Mouse (Mus musculus) lung, embryonic 16.5 days (tissue): ENCODE measurements at regions not wholly inside any gene's neighbourhood (a gene's known extent, or its start where the extent isn't known, plus 50 kb on each side); places are given as distances from the start of the nearest gene placed in this dataset.

ENCODE experiments used
- ATAC-seq: fragments of 200-750 bp; cut with Nextera tagmentation; 2 replicates; pipeline ENCODE4 v1.8.0; 2017; ENCODE audit warnings: low read depth, mild to moderate bottlenecking, moderate library complexity
- H3K27ac ChIP-seq: fragments of 300-500 bp; sonication (generic); 2 replicates; pipeline ENCODE4 v1.5.1; 2014; ENCODE audit warnings: mild to moderate bottlenecking, control low read depth, low read length
- H3K27me3 ChIP-seq: fragments of 300-500 bp; sonication (generic); 2 replicates; pipeline ENCODE4 v1.6.1; 2014; ENCODE audit warnings: low read depth, low read length, mixed read lengths; ENCODE audit not compliant: control insufficient read depth, insufficient read depth
- H3K36me3 ChIP-seq: fragments of 300-500 bp; sonication (generic); 2 replicates; pipeline ENCODE4 v1.6.1; 2014; ENCODE audit warnings: low read length; ENCODE audit not compliant: control insufficient read depth, insufficient read depth
- H3K4me1 ChIP-seq: fragments of 300-500 bp; sonication (generic); replicated peaks from 2 replicates; pipeline ENCODE4 v1.6.1; 2014; ENCODE audit warnings: low read length, mixed read lengths; ENCODE audit not compliant: control insufficient read depth, insufficient read depth
- H3K4me2 ChIP-seq: fragments of 300-500 bp; sonication (generic); 2 replicates; pipeline ENCODE4 v1.6.1; 2014; ENCODE audit warnings: low read depth, low read length, control low read depth
- H3K4me3 ChIP-seq: fragments of 300-500 bp; sonication (generic); 2 replicates; pipeline ENCODE4 v1.5.1; 2014; ENCODE audit warnings: mild to moderate bottlenecking, low read length, control low read depth
- H3K9ac ChIP-seq: fragments of 300-500 bp; sonication (generic); 2 replicates; pipeline ENCODE4 v1.6.1; 2014; ENCODE audit warnings: low read length, control low read depth
- H3K9me3 ChIP-seq: fragments of 300-500 bp; sonication (generic); 2 replicates; pipeline ENCODE4 v1.6.1; 2016; ENCODE audit warnings: low read length; ENCODE audit not compliant: control insufficient read depth
- WGBS: fragments of 180-500 bp; shearing (Covaris S2); extraction: QIAGEN DNeasy Blood & Tissue Kit; methylation state at CpG from one replicate; pipeline ENCODE4 v1.1.7; 2014; 5-methylcytosine and 5-hydroxymethylcytosine counted together

DNA sequence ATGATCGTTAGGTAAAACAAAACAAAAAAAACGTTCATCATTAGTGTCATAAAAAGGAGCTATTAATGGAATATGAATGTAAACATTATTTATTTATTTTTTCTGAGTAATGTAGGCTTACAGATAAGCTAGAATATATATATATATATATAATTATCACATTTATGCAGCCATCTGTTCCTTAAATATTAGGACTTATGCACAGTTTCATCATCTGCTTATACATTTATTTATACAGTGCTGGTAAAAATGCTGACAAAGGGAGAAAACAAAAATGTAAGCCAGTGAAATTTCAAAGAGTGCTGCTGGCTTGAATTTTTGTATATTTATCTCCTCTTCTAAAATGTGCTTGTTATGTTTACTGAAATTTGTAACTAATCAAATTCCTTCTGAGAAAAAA lies 4841.7 kb upstream of the Gm7489 start:
- H3K9me3 ChIP-seq = no peaks in the 10 kb centered on the region

DNA sequence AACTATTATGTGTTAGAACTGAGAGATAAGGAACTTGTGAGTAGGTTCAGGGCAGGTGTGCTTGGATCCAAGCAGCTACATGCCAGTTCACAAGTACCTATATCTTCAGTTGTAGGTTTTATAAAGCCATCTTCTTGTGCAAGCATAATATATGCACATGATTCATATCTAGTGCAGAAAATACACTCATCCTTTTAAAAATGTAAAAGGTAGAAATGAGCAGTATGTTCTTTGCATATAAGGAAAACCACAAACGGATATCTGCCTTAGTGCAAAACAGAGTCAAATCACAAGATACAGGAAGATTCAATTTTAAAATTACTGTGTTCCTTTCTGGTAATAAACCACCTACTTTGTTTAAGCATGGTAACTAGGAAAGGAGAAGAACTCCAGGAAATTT lies 4819.6 kb upstream of the Gm7489 start:
- Histone ChIP-seq H3K4me1 (no peaks in the 10 kb centered on the region), H3K4me3 (no peak overlapping the region), H3K36me3 (no peaks in the 10 kb centered on the region), H3K27ac (no peak overlapping the region), H3K27me3 (no peaks in the 10 kb centered on the region), H3K9ac (no peak overlapping the region), H3K9me3 (no peaks in the 10 kb centered on the region), H3K4me2 (no peak overlapping the region)
- 71% methylated on average over 1 of the region's 1 CpGs for WGBS
- no peak for ATAC-seq

More for the DNA sequence above, 4841.7 kb upstream of the Gm7489 start:
- Histone ChIP-seq H3K4me1 (no peaks in the 10 kb centered on the region), H3K9ac (no peak overlapping the region), H3K4me2 (no peak overlapping the region), H3K4me3 (no peak overlapping the region), H3K36me3 (no peaks in the 10 kb centered on the region), H3K27ac (no peak overlapping the region), H3K27me3 (no peaks in the 10 kb centered on the region)
- 31% methylated on average over 2 of the region's 2 CpGs for WGBS
- peak; percentile 26; the same call in 1 of the 2 replicates for ATAC-seq

DNA sequence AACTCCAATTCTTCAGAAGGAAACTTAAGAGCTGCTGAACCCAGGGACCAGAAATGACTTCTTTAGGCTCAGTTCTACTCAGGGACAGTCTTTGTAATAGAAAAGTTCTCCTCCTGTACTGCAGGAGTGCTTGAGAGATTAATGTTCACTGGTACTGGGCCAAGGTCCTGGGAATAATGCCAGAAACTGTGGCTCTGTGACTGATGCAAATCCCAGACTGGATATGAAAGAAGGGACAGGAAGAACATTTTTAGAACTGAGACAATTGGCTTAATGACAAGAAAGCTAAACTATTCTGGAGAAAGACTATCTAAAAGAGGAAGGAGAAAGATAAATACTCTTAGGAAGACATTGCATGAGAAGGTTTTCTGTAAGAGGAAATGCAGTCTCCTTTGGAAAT lies 4818.8 kb upstream of the Gm7489 start:
- no peaks in the 10 kb centered on the region for H3K27me3 ChIP-seq
- peak; percentile 99 for ATAC-seq
- H3K9me3 ChIP-seq = no peaks in the 10 kb centered on the region
- no peaks in the 10 kb centered on the region for H3K4me1 ChIP-seq
- no peaks in the 10 kb centered on the region for H3K36me3 ChIP-seq
- no peak overlapping the region for H3K9ac ChIP-seq
- no peak overlapping the region for H3K27ac ChIP-seq
- no peak overlapping the region for H3K4me2 ChIP-seq
- no peak overlapping the region for H3K4me3 ChIP-seq

DNA sequence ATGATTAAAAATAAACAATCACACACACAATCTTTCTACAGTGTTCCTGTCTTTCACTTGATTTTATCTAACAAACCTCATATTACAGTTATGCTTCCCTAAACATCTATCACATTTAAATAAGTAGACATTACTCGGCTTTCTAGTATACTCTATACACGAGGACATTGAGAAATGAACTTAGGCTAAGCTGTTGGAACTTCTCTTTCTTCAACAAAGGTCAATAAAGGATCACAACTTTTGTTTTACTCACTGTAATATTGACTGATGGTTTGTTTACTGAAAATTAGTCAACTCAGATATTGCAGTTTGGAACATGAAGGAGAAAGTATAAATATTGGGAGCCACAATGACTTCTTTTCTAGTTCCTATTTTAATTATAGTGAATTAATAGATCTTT lies 4818.3 kb upstream of the Gm7489 start:
- no peak overlapping the region for H3K4me3 ChIP-seq
- H3K36me3 ChIP-seq = no peaks in the 10 kb centered on the region
- no peaks in the 10 kb centered on the region for H3K9me3 ChIP-seq
- H3K9ac ChIP-seq = no peak overlapping the region
- no peak overlapping the region for H3K4me2 ChIP-seq
- no peaks in the 10 kb centered on the region for H3K27me3 ChIP-seq
- H3K4me1 ChIP-seq = no peaks in the 10 kb centered on the region
- peak; percentile 75 for ATAC-seq
- 25% methylated on average over 2 of the region's 2 CpGs for WGBS
- no peak overlapping the region for H3K27ac ChIP-seq
